30 mouse cellular contexts compared by ENCODE assay signal in the genomic region with DNA sequence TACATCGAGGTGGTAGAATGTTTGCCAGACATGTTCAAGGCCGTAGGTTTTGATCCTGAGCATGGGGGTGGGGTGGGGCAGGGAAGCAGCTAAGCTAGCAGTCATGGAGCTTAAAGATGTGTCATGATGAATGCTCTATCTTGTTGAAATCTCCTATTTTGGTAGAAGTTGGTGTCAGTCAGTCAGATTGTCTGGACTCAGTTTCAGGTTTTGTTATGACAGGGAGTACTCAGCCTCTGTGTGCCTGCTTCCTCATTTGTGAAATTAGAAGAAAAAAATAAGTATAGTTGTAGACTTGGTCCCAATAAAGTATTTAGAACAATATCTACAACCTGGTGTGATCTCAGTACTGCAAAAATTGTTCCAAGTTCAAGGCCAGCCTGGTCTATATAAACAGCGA. TPM values are rescaled to one million over a fixed set of nuclear protein-coding genes. Genes with fewer than 3 reads are reported as not detected.
"Had no signal": no experiment of that assay in that cellular context is flagged by ENCODE, and none has a peak within 500 bp of the region (broad histone marks: within the 10 kb centered on the region; RNA-seq: fewer than 3 reads in every experiment).

No protein-coding gene starts in this region.

- H3K9ac ChIP-seq: liver, embryonic 13.5 days; lung, embryonic 14.5 days; stomach, embryonic 15.5 days had no signal

- DNase-seq: kidney, adult 18-20 months; kidney, adult 9 months; layer of hippocampus, postnatal 36 days; liver, embryonic 13.5 days; lung, embryonic 14.5 days; retina, postnatal 1 day; right cerebral cortex, postnatal 25 days; spleen, adult 18-20 months; thymus, postnatal 25 days had no signal

- H3K9me3 ChIP-seq: liver, embryonic 13.5 days; megakaryocyte, embryonic 14.5 days; midbrain, embryonic 10.5 days; midbrain, embryonic 13.5 days; neural tube, embryonic 13.5 days; stomach, embryonic 15.5 days had no signal

- H3K27me3 ChIP-seq: neural tube, embryonic 13.5 days; stomach, embryonic 15.5 days had no signal

- H3K27ac ChIP-seq: kidney, postnatal 0 days; layer of hippocampus, adult 2 months; left cerebral cortex, adult 2 months; liver, embryonic 13.5 days; midbrain, embryonic 10.5 days; stomach, embryonic 15.5 days had no signal

- H3K36me3 ChIP-seq: liver, embryonic 13.5 days; midbrain, embryonic 10.5 days; midbrain, embryonic 13.5 days; neural tube, embryonic 13.5 days had no signal

- H3K4me3 ChIP-seq: layer of hippocampus, adult 2 months; left cerebral cortex, adult 2 months; liver, embryonic 13.5 days; midbrain, embryonic 10.5 days; midbrain, embryonic 13.5 days; myocyte; neural tube, embryonic 13.5 days; stomach, embryonic 15.5 days had no signal

- H3K4me2 ChIP-seq: liver, embryonic 13.5 days; neural tube, embryonic 13.5 days had no signal

- ATAC-seq: midbrain, embryonic 16.5 days had no signal

RNA-seq across cellular contexts. Expression of gene Ankrd33, which starts 23.1 kb away (rescaled TPM):
- total RNA-seq: layer of hippocampus, adult 2 months; layer of hippocampus, postnatal 10 days; layer of hippocampus, postnatal 36 days; left cerebral cortex, adult 2 months; left cerebral cortex, postnatal 10 days; liver, adult 2 months; monocyte, adult 5-6 weeks; neutrophil, adult 5-6 weeks had no signal
- polyA plus RNA-seq: intestine, embryonic 14.5 days; kidney, postnatal 0 days; large intestine, adult 2 months; limb, embryonic 11.5 days; limb, embryonic 14.5 days; liver, adult 2 months; liver, embryonic 13.5 days; liver, embryonic 16.5 days; lung, embryonic 14.5 days; midbrain, embryonic 10.5 days; midbrain, embryonic 13.5 days; midbrain, embryonic 16.5 days; myocyte; neural tube, embryonic 13.5 days; stomach, embryonic 15.5 days; thymus, postnatal 0 days had no signal
